Mouse (Mus musculus) gastrocnemius, postnatal 25 days (tissue): ENCODE data around the gene Col6a5. TPM values are rescaled to one million over a fixed set of nuclear protein-coding genes. Genes with fewer than 3 reads are reported as not detected.

Experiments
- DNase-seq: peaks from one replicate; pipeline ENCODE4 v3.0.0; 2022
- long read RNA-seq, 2 experiments: library from polyadenylated mRNA; stranded (forward); transcript quantifications; one replicate each; pipeline ENCODE4 v2.0.0; 2021
- total RNA-seq, 2 experiments: library from RNA; stranded (reverse); gene quantifications; 1 replicate in 1 of 2; 2 replicates in 1 of 2; pipeline ENCODE4 v1.2.3; 2021

Col6a5 gene
- under 1 TPM; 0.19 to 0.54 TPM for total RNA-seq
- long read RNA-seq, experiment 1, result 0 reads
- long read RNA-seq, experiment 2, partial matches to known transcripts, result 0 of 1 reads
- long read RNA-seq, experiment 2, other reads (novel, unspliced or antisense), result 1 of 1 reads

DNA sequence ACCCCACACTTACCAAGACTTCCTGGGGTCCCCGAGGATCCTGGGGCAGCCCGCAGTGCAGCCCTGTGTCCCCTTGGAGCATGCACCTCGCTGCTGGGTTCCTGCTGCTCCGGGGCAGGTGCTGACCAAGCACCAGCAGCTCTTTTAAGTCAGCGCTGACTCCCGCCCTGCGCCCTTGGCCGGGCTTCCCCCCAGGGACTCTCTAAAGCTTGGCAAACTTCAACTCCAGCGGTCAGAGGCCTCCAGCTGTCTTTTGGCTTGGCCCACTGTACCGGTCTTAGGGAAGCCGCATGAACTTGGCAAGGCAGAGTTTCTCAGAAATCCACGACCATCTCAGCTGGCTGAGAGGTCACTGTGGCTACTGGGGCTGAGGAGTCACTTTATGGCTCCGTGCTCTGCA, at the start of gene Col6a5:
TSS of gene Col6a5 (minus strand) at position 111 of the 400 bp plus-strand sequence.
- DNase-seq, result peak; percentile 53

DNA sequence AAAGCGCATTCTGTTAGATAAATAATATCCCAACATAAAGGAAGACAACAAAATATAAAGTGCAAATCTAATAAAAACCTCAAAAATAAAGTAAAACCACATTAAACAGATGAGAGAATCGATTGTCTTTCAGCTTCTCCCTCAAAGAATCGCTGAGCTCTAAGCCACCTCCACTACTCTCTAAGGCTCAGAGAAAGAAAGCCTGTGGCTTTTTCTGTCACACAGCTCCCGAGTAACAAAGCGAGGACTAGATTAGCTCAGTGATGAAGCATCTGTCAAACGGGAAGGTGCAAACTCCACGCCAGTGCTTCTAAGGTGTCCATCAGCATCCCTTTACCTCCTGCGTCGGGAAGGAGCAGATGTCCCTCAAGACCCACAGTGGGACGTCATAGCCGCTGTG, 37.5 kb upstream of the Col6a5 start:
- no peak for DNase-seq

DNA sequence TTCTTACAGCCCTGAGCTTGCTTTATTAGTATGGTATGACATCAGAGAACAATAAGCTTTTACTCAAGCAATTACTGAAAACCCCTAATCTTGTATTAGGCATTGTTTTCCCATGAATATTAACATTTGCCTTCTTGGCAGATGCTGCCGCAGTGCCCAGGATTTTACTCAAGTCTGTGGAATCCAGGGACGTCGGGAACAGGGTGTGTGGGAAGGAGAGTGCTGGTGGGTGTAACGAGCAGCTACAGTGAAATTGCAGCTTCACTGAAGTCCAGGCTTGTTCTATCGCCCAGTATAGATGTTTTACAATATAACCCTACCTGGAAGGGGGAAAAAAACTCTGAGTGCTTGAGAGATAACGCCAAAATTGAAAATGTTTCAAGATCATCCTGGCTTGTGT, 32.0 kb upstream of the Col6a5 start:
- DNase-seq, result no peak

DNA sequence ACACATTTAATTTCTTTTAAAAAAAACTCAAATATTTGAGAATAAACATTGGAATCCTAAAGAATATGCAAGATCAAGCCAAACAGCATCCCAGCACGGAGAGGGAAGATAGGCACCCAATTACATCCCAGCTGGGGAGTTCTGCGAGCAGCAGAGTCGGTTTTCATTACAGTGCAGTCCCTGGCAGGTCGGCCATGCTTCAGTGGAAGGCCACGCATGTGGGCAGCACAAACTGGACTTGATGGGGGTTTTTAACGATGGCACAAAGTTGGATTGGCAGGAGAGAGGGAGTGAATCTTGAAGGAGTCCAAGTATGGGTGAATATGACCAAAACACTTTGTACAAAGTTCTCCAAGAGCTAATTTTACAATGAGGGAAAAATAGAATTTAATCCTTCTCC, 29.7 kb upstream of the Col6a5 start:
- no peak for DNase-seq

DNA sequence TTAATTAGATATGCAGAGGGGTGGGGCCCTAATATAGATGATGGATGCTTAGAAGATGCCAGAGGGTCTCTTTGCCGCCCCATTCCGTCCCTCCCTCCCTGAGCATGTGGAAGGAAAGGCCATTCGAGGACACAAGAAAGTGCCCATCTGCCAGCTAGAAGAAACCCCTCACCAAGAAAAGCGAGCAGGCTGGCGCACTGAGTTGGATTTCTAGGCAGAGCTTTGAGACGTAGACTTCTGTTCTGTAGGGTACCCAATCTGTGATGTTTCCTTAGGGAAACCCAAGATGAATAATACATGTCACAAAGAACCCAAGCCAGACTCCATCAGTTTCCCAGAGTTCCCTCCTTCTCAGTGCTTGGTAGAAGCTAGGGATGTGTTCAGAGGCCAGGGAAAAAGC, 29.0 kb upstream of the Col6a5 start:
- DNase-seq, result no peak

DNA sequence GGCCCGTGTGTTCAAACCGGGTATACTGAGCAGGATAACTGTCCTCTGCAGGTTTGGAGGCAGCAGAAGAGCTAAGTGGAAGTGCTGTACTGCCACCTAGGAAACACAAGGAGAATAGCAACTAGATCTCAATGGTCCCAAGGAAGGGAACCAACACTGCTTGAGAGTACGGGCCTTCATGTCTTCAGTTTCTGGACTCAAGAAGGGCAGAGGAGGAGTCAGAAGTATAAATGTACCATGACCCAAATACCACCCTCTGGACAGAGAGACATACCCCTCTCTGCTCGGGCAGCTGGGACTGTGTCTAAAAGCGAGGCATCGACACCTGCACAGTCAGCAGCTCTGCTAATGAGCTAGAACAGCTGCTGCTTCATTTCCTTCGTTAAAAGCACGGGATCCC, 27.7 kb upstream of the Col6a5 start:
- no peak for DNase-seq

- no peak for DNase-seq
Observed at GRCm38 (mm10) chr9:105984931-105985519, 24.6 kb upstream of the Col6a5 start.

DNA sequence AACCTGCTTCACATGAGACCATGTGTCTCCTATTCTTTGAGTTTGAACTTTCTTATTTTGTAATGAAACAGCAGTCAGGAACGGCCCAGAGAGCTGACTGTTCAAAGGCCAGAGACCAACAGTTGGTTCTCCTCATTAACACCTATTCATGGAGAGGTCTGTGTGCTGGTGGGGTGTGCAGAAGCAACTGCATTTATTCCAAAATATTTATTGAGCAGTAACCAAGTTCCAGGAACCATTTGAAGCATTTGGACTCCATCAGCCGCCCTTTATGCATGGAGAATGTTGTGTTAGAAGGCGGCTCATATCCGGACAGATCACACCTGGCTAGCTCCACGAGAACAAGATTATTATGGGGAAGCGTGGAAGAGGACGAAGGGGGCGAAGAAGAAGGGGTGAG, 18.0 kb upstream of the Col6a5 start:
- DNase-seq, result no peak

- no peak for DNase-seq
Observed at GRCm38 (mm10) chr9:105976871-105977270, 16.4 kb upstream of the Col6a5 start.

DNA sequence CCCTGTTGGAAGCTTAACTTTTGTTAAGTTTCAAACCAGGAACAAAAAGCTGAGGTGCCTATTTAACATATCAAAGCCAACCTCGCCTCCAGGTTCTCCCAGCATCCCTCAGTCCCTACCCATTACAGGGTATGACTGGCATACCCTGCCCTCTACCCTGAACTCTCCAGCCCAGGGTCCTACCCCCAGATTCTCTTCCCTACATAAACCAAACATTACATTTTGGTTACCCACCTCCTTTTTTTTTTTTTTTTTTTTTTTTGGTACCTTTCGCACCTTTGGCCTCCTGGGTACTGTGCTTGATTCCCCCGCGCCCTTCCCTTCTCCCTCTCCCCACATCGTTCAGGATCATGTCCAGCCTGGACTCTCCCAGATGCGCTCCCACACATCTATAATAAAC, 15.9 kb upstream of the Col6a5 start:
- no peak for DNase-seq

DNA sequence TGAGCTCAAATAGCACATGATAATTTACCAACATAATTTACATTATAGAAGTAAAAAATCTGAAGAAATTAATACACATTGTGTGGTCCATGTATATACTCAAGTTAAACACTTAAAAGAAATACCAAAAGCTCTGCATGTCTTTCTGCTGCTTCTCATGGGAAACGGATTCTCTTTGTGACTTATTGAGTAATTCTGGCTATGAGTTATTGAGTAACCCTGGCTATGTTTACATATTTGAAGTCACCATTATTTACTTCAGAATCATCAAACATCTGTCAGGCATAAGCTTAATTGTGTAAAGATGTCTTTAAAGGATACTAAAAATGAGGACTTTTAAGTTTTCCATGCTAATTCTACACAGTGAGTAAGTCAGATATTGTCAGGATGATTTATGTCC, 13.3 kb upstream of the Col6a5 start:
- no peak for DNase-seq

GRCm38 (mm10) chr9:105972031-105972430, 11.6 kb upstream of the Col6a5 start:
- DNase-seq, result no peak

GRCm38 (mm10) chr9:105971351-105971894, 11.0 kb upstream of the Col6a5 start:
- no peak for DNase-seq

GRCm38 (mm10) chr9:105970901-105971300, 10.5 kb upstream of the Col6a5 start:
- no peak for DNase-seq

DNA sequence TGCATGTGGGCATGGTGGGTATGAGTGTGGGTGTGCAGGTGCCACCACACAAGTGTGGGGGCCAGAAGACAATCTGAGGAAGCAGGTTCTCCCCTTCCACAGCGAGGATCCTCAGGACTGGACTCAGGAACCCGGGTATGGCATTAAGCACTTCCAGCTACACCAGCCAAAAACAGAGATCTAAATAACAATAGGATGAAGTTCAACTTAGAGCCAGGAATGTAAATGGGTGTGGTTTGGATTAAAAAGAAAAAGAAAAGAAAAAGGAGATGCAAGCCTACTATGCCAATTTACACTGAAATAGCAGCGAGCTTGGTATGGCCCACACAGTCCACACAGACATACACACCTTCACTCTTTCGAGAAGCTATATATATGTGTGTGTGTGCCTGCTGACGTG, 7.5 kb upstream of the Col6a5 start:
- no peak for DNase-seq

GRCm38 (mm10) chr9:105959116-105959515, 1.3 kb downstream of the Col6a5 start:
- no peak for DNase-seq

- DNase-seq, result no peak
Observed at GRCm38 (mm10) chr9:105949755-105950154, 10.7 kb downstream of the Col6a5 start.

GRCm38 (mm10) chr9:105947577-105947976, 12.9 kb downstream of the Col6a5 start:
- no peak for DNase-seq

- no peak for DNase-seq
Observed at GRCm38 (mm10) chr9:105933816-105934215, 26.6 kb downstream of the Col6a5 start.

GRCm38 (mm10) chr9:105929287-105929686, 31.2 kb downstream of the Col6a5 start:
- DNase-seq, result no peak

DNA sequence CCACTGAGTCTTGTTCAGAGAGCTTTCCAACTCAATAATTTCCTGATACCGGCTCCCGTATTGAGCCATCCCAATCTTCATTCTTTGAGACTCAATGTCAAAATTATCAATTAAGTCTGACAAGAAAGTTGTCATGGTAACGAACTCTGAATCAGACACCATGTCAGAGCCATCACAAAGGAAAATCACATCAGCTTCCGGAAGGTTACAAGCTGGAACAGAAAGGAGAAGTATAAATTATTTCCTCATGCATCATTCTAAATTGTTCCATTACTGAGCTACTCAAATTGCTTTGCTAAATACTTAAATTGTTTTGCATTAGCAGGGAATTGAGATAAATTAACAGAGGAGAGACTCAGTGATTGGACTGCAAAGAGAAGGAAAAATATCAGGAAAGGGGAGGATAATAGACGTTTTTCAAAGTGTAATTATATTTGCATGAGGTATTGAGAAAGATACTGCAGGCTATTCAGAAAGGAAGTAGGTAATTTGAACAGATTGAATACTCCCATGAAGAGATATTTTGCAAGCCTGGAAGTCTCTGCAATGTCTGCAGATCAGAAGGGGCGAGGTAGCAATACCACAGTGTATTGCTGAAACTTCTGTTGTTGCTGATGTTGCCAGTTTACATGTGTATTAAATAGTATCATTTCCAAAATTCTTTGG, 31.9 kb downstream of the Col6a5 start:
- no peak for DNase-seq

GRCm38 (mm10) chr9:105923659-105924058, 36.8 kb downstream of the Col6a5 start:
- DNase-seq, result no peak

DNA sequence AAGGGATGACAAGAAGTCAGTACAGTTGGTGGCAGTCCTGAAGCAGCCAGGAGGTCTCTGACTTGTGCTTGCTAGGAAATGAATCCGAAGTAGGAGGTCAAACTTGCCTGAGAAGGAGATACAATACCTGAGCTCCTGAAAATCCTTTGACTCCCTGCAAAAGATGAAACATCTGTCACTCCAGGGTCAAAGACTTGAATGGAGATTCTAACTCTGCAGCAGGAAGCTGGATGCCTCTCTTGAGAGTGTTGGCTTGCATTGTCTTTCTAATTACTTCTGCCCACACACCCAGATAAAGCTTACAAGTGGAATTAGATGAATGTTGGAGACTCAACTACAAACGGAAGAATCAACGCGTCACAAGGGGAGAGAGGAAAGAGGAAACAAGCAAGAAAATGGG, 45.3 kb downstream of the Col6a5 start:
- no peak for DNase-seq

DNA sequence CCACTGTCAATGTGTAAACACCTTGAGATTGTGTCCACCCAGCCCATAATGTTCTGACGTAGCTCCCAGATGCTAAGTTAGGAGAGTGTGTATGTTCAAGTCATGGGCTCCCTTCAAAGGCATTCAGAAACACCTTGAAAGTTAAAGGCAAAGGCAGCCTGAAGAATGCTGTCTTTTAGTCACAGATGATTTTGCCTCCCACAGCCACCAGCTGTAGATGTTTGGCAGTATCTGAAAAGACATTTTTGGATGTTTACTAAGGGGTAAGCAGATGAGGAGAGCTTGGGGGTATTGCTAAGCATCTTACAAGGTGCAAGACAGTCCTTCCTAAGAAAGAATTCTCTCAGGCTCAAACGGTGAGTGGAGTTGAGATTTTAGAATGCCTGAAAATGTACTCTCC, 50.3 kb downstream of the Col6a5 start:
- DNase-seq, result no peak
